Mouse (Mus musculus) heart, postnatal 0 days (tissue): Measurements from ENCODE around the gene Fam172a.

Experiments
- CTCF ChIP-seq: IDR thresholded peaks from 2 replicates; pipeline ENCODE4 v1.5.1; 2016; ENCODE audit warnings: antibody characterized with exemption, control low read depth, low read depth
- EP300 ChIP-seq: IDR thresholded peaks from 2 replicates; pipeline ENCODE4 v1.6.1; 2016; ENCODE audit warnings: antibody characterized with exemption, low read depth

GRCm38 (mm10) chr13:77688651-77689050 lies 13.2 kb upstream of the Fam172a start:
- TF ChIP-seq CTCF (no peak), EP300 (no peak)
